Mouse (Mus musculus): ENCODE measurements at regions not wholly inside any gene's neighbourhood (a gene's known extent, or its start where the extent isn't known, plus 50 kb on each side); places are given as distances from the start of the nearest gene placed in this dataset.

GRCm38 (mm10) chr10:122386748-122387147 lies 61.6 kb upstream of the Avpr1a start:
- Histone ChIP-seq H3K9me3 (replicated peaks; ENCODE audit: low read length) (no peaks in the 10 kb centered on the region), H3K27me3 (replicated peaks) (no peaks in the 10 kb centered on the region), H3K36me3 (replicated peaks in 1 of 2; ENCODE audit: control insufficient read depth in 1 of 2, insufficient read depth in 1 of 2, low read length in 1 of 2) (no peaks in the 10 kb centered on the region), H3K79me2 (replicated peaks; ENCODE audit: control insufficient read depth, extremely low read depth, insufficient read depth, poor library complexity, severe bottlenecking) (no peaks in the 10 kb centered on the region), H3K4me2 (ENCODE audit: insufficient read depth, low read depth, poor library complexity, severe bottlenecking) (no peak overlapping the region), H3K4me3 (replicated peaks in 1 of 3; ENCODE audit: low read depth in 2 of 3, low read length in 2 of 3, poor library complexity in 1 of 3) (no peak overlapping the region), H3K9ac (ENCODE audit: insufficient read depth, low read depth) (no peak overlapping the region), H3K4me1 (ENCODE audit: control insufficient read depth in 1 of 2, insufficient read depth in 2 of 2) (no peaks in the 10 kb centered on the region), H3K27ac (ENCODE audit: insufficient read depth, low read depth) (no peak overlapping the region)
- DNase-seq (ENCODE audit: extremely low read depth): no peak
- no peak for TF ChIP-seq UBTF (IDR thresholded peaks at IDR 0.05; ENCODE audit: low read depth, low read length)
- TF ChIP-seq RCOR1 (conservative IDR thresholded peaks at IDR 0.05; ENCODE audit: low read depth, low read length): no peak
- TF ChIP-seq TCF12 (IDR thresholded peaks at IDR 0.05; ENCODE audit: low read depth, low read length): no peak
- TF ChIP-seq JUND (conservative IDR thresholded peaks at IDR 0.05; ENCODE audit: low read depth, low read length): no peak
- no peak for TF ChIP-seq POLR2A (IDR thresholded peaks at IDR 0.05; ENCODE audit: low read depth, low read length)
- TF ChIP-seq NRF1 (IDR thresholded peaks at IDR 0.05; ENCODE audit: low read depth, low read length): no peak
- no peak for TF ChIP-seq SIN3A (IDR thresholded peaks at IDR 0.05; ENCODE audit: low read length)
- TF ChIP-seq PAX5 (IDR thresholded peaks at IDR 0.05; ENCODE audit: low read length): no peak
- no peak for TF ChIP-seq JUN (IDR thresholded peaks at IDR 0.05; ENCODE audit: insufficient read depth, low read depth, low read length)
- TF ChIP-seq KAT2A (IDR thresholded peaks at IDR 0.05; ENCODE audit: insufficient replicate concordance, low read length): no peak
- no peak for TF ChIP-seq EP300 (IDR thresholded peaks at IDR 0.05; ENCODE audit: low read length)
- no peak for TF ChIP-seq POLR2AphosphoS2 (IDR thresholded peaks at IDR 0.05; ENCODE audit: low read depth, low read length)
- no peak for TF ChIP-seq USF1 (IDR thresholded peaks at IDR 0.05; ENCODE audit: low read depth, low read length)
- no peak for TF ChIP-seq CHD2 (IDR thresholded peaks at IDR 0.05; ENCODE audit: low read length)
- TF ChIP-seq MAZ (IDR thresholded peaks at IDR 0.05; ENCODE audit: low read depth, low read length): no peak
- dilution Hi-C loops (cut with MboI; ENCODE audit: extremely low pct_ligation_motif_present, extremely low pct_unique_long_range_greater_than_20kb, low sequenced_read_pairs): no loop called here
- in situ Hi-C loops (cut with MboI; ENCODE audit: low pct_ligation_motif_present, low pct_unique_long_range_greater_than_20kb, low sequenced_read_pairs): no loop called here

GRCm38 (mm10) chr10:122379661-122380344 lies 68.5 kb upstream of the Avpr1a start:
- in situ Hi-C loops (cut with MboI; ENCODE audit: low pct_ligation_motif_present, low pct_unique_long_range_greater_than_20kb, low sequenced_read_pairs) (no loop called here), dilution Hi-C loops (cut with MboI; ENCODE audit: extremely low pct_ligation_motif_present, extremely low pct_unique_long_range_greater_than_20kb, low sequenced_read_pairs) (no loop called here)
- no peak for DNase-seq (ENCODE audit: extremely low read depth)
- Histone ChIP-seq H3K27me3 (replicated peaks) (no peaks in the 10 kb centered on the region), H3K9me3 (replicated peaks; ENCODE audit: low read length) (no peaks in the 10 kb centered on the region), H3K36me3 (replicated peaks in 1 of 2; ENCODE audit: control insufficient read depth in 1 of 2, insufficient read depth in 1 of 2, low read length in 1 of 2) (no peaks in the 10 kb centered on the region), H3K79me2 (replicated peaks; ENCODE audit: control insufficient read depth, extremely low read depth, insufficient read depth, poor library complexity, severe bottlenecking) (no peaks in the 10 kb centered on the region), H3K4me3 (replicated peaks in 1 of 3; ENCODE audit: low read depth in 2 of 3, low read length in 2 of 3, poor library complexity in 1 of 3) (no peak overlapping the region), H3K27ac (ENCODE audit: insufficient read depth, low read depth) (no peak overlapping the region), H3K4me1 (ENCODE audit: control insufficient read depth in 1 of 2, insufficient read depth in 2 of 2) (no peaks in the 10 kb centered on the region), H3K9ac (ENCODE audit: insufficient read depth, low read depth) (no peak overlapping the region), H3K4me2 (ENCODE audit: insufficient read depth, low read depth, poor library complexity, severe bottlenecking) (no peak overlapping the region)
- TF ChIP-seq MAX (IDR thresholded peaks at IDR 0.05; ENCODE audit: low read length): no peak
- TF ChIP-seq SIN3A (IDR thresholded peaks at IDR 0.05; ENCODE audit: low read length): no peak
- no peak for TF ChIP-seq USF2 (conservative IDR thresholded peaks at IDR 0.05; ENCODE audit: low read depth, low read length)
- TF ChIP-seq RCOR1 (conservative IDR thresholded peaks at IDR 0.05; ENCODE audit: low read depth, low read length): no peak
- TF ChIP-seq NELFE (IDR thresholded peaks at IDR 0.05; ENCODE audit: low read depth, low read length): no peak
- TF ChIP-seq POLR2AphosphoS2 (IDR thresholded peaks at IDR 0.05; ENCODE audit: low read depth, low read length): no peak
- TF ChIP-seq ZC3H11A (IDR thresholded peaks at IDR 0.05; ENCODE audit: low read depth, low read length): no peak
- TF ChIP-seq GABPA (IDR thresholded peaks at IDR 0.05; ENCODE audit: insufficient replicate concordance, low read depth, low read length): no peak
- TF ChIP-seq ZKSCAN1 (IDR thresholded peaks at IDR 0.05; ENCODE audit: borderline replicate concordance, low read depth, low read length): no peak
- TF ChIP-seq HCFC1 (IDR thresholded peaks at IDR 0.05; ENCODE audit: low read depth, low read length): no peak
- no peak for TF ChIP-seq TCF12 (IDR thresholded peaks at IDR 0.05; ENCODE audit: low read depth, low read length)
- no peak for TF ChIP-seq CTCF (conservative IDR thresholded peaks at IDR 0.05 in 1 of 2, IDR thresholded peaks at IDR 0.05 in 1 of 2; ENCODE audit: low read depth in 2 of 2, low read length in 2 of 2)
- TF ChIP-seq EP300 (IDR thresholded peaks at IDR 0.05; ENCODE audit: low read length): no peak
